Mouse (Mus musculus) hindbrain, embryonic 14.5 days (tissue): ENCODE measurements at regions not wholly inside any gene's neighbourhood (a gene's known extent, or its start where the extent isn't known, plus 50 kb on each side); places are given as distances from the start of the nearest gene placed in this dataset.

Experiments used
- ATAC-seq: fragments of 200-750 bp; cut with Nextera tagmentation; 2 replicates; pipeline ENCODE4 v1.8.0; 2017; ENCODE audit warnings: moderate number of reproducible peaks, mild to moderate bottlenecking, moderate TSS enrichment, moderate library complexity; ENCODE audit not compliant: low FRiP score
- DNase-seq: peaks from one replicate; pipeline ENCODE4 v3.0.0-alpha.2; 2015; ENCODE audit warnings: low spot score
- H3K27ac ChIP-seq: fragments of 300-500 bp; sonication (generic); 2 replicates; pipeline ENCODE4 v1.5.1; 2014; ENCODE audit warnings: mild to moderate bottlenecking, moderate library complexity
- H3K27me3 ChIP-seq: fragments of 300-500 bp; sonication (generic); 2 replicates; pipeline ENCODE4 v1.6.1; 2014; ENCODE audit warnings: mild to moderate bottlenecking, low read length, mixed read lengths; ENCODE audit not compliant: control insufficient read depth, insufficient read depth
- H3K36me3 ChIP-seq: fragments of 300-500 bp; sonication (generic); replicated peaks from 2 replicates; pipeline ENCODE4 v1.6.1; 2014; ENCODE audit not compliant: control insufficient read depth, insufficient read depth
- H3K4me1 ChIP-seq: fragments of 300-500 bp; sonication (generic); replicated peaks from 2 replicates; pipeline ENCODE4 v1.6.1; 2014; ENCODE audit warnings: antibody characterized with exemption, low read length, mixed read lengths; ENCODE audit not compliant: control insufficient read depth, insufficient read depth
- H3K4me2 ChIP-seq: fragments of 300-500 bp; sonication (generic); replicated peaks from 2 replicates; pipeline ENCODE4 v1.6.1; 2014; ENCODE audit warnings: mild to moderate bottlenecking, moderate library complexity
- H3K4me3 ChIP-seq: fragments of 300-500 bp; sonication (generic); replicated peaks from 2 replicates; pipeline ENCODE4 v1.5.1; 2014; ENCODE audit warnings: mild to moderate bottlenecking, low read length
- H3K9ac ChIP-seq: fragments of 300-500 bp; sonication (generic); 2 replicates; pipeline ENCODE4 v1.6.1; 2014
- H3K9me3 ChIP-seq: fragments of 300-500 bp; sonication (generic); 2 replicates; pipeline ENCODE4 v1.6.1; 2016; ENCODE audit warnings: low read length; ENCODE audit not compliant: control insufficient read depth
- WGBS: fragments of 180-500 bp; shearing (Covaris S2); extraction: QIAGEN DNeasy Blood & Tissue Kit; methylation state at CpG from one replicate; pipeline ENCODE4 v1.1.7; 2014; 5-methylcytosine and 5-hydroxymethylcytosine counted together

GRCm38 (mm10) chr7:115290801-115291417, 547.4 kb downstream of the Insc start:
- no peak overlapping the region for H3K27ac ChIP-seq
- H3K36me3 ChIP-seq: no peaks in the 10 kb centered on the region
- no peaks in the 10 kb centered on the region for H3K9me3 ChIP-seq
- no peak overlapping the region for H3K4me3 ChIP-seq
- ATAC-seq (no peak), DNase-seq (no peak)
- no peak overlapping the region for H3K9ac ChIP-seq
- H3K4me1 ChIP-seq: peaks cover 4% of the 10 kb centered on the region; the same call in 1 of the 2 replicates
- no peaks in the 10 kb centered on the region for H3K27me3 ChIP-seq
- no peak overlapping the region for H3K4me2 ChIP-seq
- 34% methylated on average over 7 of the region's 7 CpGs for WGBS

GRCm38 (mm10) chr7:115294655-115295230, 551.2 kb downstream of the Insc start:
- Histone ChIP-seq H3K4me3 (no peak overlapping the region), H3K4me2 (no peak overlapping the region), H3K36me3 (no peaks in the 10 kb centered on the region), H3K27me3 (no peaks in the 10 kb centered on the region), H3K27ac (no peak overlapping the region), H3K4me1 (peaks cover 4% of the 10 kb centered on the region; the same call in 1 of the 2 replicates), H3K9me3 (no peaks in the 10 kb centered on the region), H3K9ac (no peak overlapping the region)
- DNase-seq (no peak), ATAC-seq (no peak)
- 58% methylated on average over 10 of the region's 10 CpGs for WGBS

GRCm38 (mm10) chr7:115300241-115300640, 556.7 kb downstream of the Insc start:
- H3K27ac ChIP-seq: no peak overlapping the region
- no peaks in the 10 kb centered on the region for H3K4me1 ChIP-seq
- H3K4me3 ChIP-seq: no peak overlapping the region
- H3K9me3 ChIP-seq: no peaks in the 10 kb centered on the region
- ATAC-seq (no peak), DNase-seq (no peak)
- no peaks in the 10 kb centered on the region for H3K36me3 ChIP-seq
- H3K27me3 ChIP-seq: no peaks in the 10 kb centered on the region
- H3K9ac ChIP-seq: no peak overlapping the region
- H3K4me2 ChIP-seq: no peak overlapping the region
- 85% methylated on average over 8 of the region's 8 CpGs for WGBS

GRCm38 (mm10) chr7:115308377-115308776, 564.9 kb downstream of the Insc start:
- Histone ChIP-seq H3K27me3 (no peaks in the 10 kb centered on the region; the same call in 1 of the 2 replicates), H3K9me3 (no peaks in the 10 kb centered on the region), H3K4me1 (peaks cover 13% of the 10 kb centered on the region), H3K4me3 (no peak overlapping the region), H3K9ac (no peak overlapping the region), H3K27ac (no peak overlapping the region), H3K4me2 (no peak overlapping the region), H3K36me3 (no peaks in the 10 kb centered on the region)
- DNase-seq (no peak), ATAC-seq (no peak)
- 89% methylated on average over 4 of the region's 4 CpGs for WGBS

- Histone ChIP-seq H3K36me3 (no peaks in the 10 kb centered on the region), H3K4me2 (no peak overlapping the region), H3K27me3 (no peaks in the 10 kb centered on the region; the same call in 1 of the 2 replicates), H3K9ac (no peak overlapping the region), H3K4me3 (no peak overlapping the region), H3K4me1 (peaks cover 13% of the 10 kb centered on the region), H3K9me3 (no peaks in the 10 kb centered on the region), H3K27ac (no peak overlapping the region)
- DNase-seq (peak; percentile 76), ATAC-seq (peak; percentile 74; the same call in 1 of the 2 replicates)
- WGBS: 52% methylated on average over 5 of the region's 5 CpGs
Measured at GRCm38 (mm10) chr7:115310400-115311225, 567.1 kb downstream of the Insc start.

GRCm38 (mm10) chr7:115319504-115319903, 576.0 kb downstream of the Insc start:
- H3K27me3 ChIP-seq: no peaks in the 10 kb centered on the region
- H3K4me3 ChIP-seq: no peak overlapping the region
- H3K4me2 ChIP-seq: no peak overlapping the region
- no peaks in the 10 kb centered on the region for H3K36me3 ChIP-seq
- WGBS: 82% methylated on average over 4 of the region's 4 CpGs
- ATAC-seq (no peak), DNase-seq (no peak)
- H3K9me3 ChIP-seq: no peaks in the 10 kb centered on the region
- no peak overlapping the region for H3K27ac ChIP-seq
- no peaks in the 10 kb centered on the region for H3K4me1 ChIP-seq
- H3K9ac ChIP-seq: no peak overlapping the region

GRCm38 (mm10) chr7:115322989-115323388, 579.5 kb downstream of the Insc start:
- ATAC-seq (no peak), DNase-seq (no peak)
- Histone ChIP-seq H3K27ac (no peak overlapping the region), H3K9ac (no peak overlapping the region), H3K27me3 (no peaks in the 10 kb centered on the region), H3K36me3 (no peaks in the 10 kb centered on the region), H3K4me3 (no peak overlapping the region), H3K9me3 (no peaks in the 10 kb centered on the region), H3K4me1 (no peaks in the 10 kb centered on the region), H3K4me2 (no peak overlapping the region)
- 78% methylated on average over 5 of the region's 5 CpGs for WGBS

- no peaks in the 10 kb centered on the region for H3K36me3 ChIP-seq
- ATAC-seq: no peak
- DNase-seq: no peak
- H3K9me3 ChIP-seq: no peaks in the 10 kb centered on the region
- 88% methylated on average over 3 of the region's 3 CpGs for WGBS
- no peaks in the 10 kb centered on the region for H3K27me3 ChIP-seq
- no peak overlapping the region for H3K4me3 ChIP-seq
- no peak overlapping the region for H3K9ac ChIP-seq
- no peak overlapping the region for H3K27ac ChIP-seq
- no peaks in the 10 kb centered on the region for H3K4me1 ChIP-seq
- no peak overlapping the region for H3K4me2 ChIP-seq
Measured at GRCm38 (mm10) chr7:115328300-115328699, 584.8 kb downstream of the Insc start.

GRCm38 (mm10) chr7:115331698-115332097, 588.2 kb downstream of the Insc start:
- no peak overlapping the region for H3K4me3 ChIP-seq
- DNase-seq (no peak), ATAC-seq (no peak)
- H3K36me3 ChIP-seq: no peaks in the 10 kb centered on the region
- H3K27ac ChIP-seq: no peak overlapping the region
- no peak overlapping the region for H3K9ac ChIP-seq
- H3K4me2 ChIP-seq: no peak overlapping the region
- WGBS: 88% methylated on average over 1 of the region's 1 CpGs
- H3K9me3 ChIP-seq: no peaks in the 10 kb centered on the region
- H3K4me1 ChIP-seq: no peaks in the 10 kb centered on the region
- no peaks in the 10 kb centered on the region for H3K27me3 ChIP-seq
